Mouse (Mus musculus) brain, adult 2 months (tissue): ENCODE results near the gene Glra4.
"Not testable (repeated sequence)": the region's sequence is repeated elsewhere in the genome, so short reads cannot be mapped to it uniquely, and the experiment has no call there.

Source experiments
- DNase-seq: peaks from one replicate; pipeline ENCODE4 v3.0.0; 2011; ENCODE audit warnings: low read depth, low spot score

Gene Glra4

DNA sequence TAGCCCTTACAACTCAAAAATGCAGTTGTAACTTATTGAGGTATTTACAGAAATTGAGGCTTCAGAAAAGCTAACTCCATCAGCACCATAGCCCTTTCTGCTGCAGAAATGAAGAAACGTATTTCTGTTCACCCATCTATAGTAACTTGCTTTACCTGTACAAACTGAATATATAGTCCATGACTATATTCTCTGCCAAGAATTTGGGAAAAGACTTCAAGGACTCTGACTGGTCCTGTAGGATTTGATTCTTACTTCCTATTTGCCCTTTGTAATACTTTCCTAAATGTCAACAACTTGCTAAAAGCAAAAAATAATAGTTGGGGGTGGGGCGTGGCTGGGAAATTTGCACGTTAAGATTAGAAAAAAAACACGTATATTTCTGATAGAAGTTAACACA lies 47.9 kb downstream of the Glra4 start:
- no peak for DNase-seq

GRCm38 (mm10) chrX:136714742-136715474 lies 65.0 kb downstream of the Glra4 start:
- DNase-seq, result not testable (repeated sequence)

- DNase-seq, result peak; percentile 29
Observed at GRCm38 (mm10) chrX:136708782-136709181, 71.2 kb downstream of the Glra4 start.

- peak; percentile 65 for DNase-seq
Observed at GRCm38 (mm10) chrX:136708168-136708681, 71.7 kb downstream of the Glra4 start.
